Mouse (Mus musculus) layer of hippocampus, adult 2 months (tissue): ENCODE results near the gene Adamts13. TPM values are rescaled to one million over a fixed set of nuclear protein-coding genes. Genes with fewer than 3 reads are reported as not detected.

Source experiments
- DNase-seq, 2 experiments: peaks; one replicate each; pipeline ENCODE4 v3.0.0; 2022; ENCODE audit warnings: low spot score in 2 of 2
- H3K27ac ChIP-seq: fragments of 200-600 bp; 2 replicates; pipeline ENCODE4 v1.8.1; 2022
- H3K4me3 ChIP-seq: fragments of 200-600 bp; 2 replicates; pipeline ENCODE4 v1.8.1; 2022; ENCODE audit warnings: mild to moderate bottlenecking
- CTCF ChIP-seq: fragments of 200-600 bp; conservative IDR thresholded peaks from 2 replicates; pipeline ENCODE4 v1.8.1; 2022; ENCODE audit warnings: antibody characterized with exemption, mild to moderate bottlenecking, moderate library complexity
- total RNA-seq, 2 experiments: library from RNA; stranded (reverse); gene quantifications; 2 replicates each; pipeline ENCODE4 v1.2.3; 2021

Adamts13 gene
- total RNA-seq, 2 experiments from 2014 or later, result 0.90 to 1.1 TPM

- no peak for TF ChIP-seq CTCF
- no peak for DNase-seq
Measured at GRCm38 (mm10) chr2:26952866-26953265, 20.4 kb upstream of the Adamts13 start.

GRCm38 (mm10) chr2:26954735-26955395 is 18.4 kb upstream of the Adamts13 start:
- TF ChIP-seq CTCF, result no peak
- no peak for DNase-seq
- H3K27ac ChIP-seq, result no peak overlapping the region
- H3K4me3 ChIP-seq, result no peak overlapping the region

More at GRCm38 (mm10) chr2:26952866-26953265, 20.4 kb upstream of the Adamts13 start:
- no peak overlapping the region for H3K4me3 ChIP-seq
- no peak overlapping the region for H3K27ac ChIP-seq

- Histone ChIP-seq H3K4me3 (no peak overlapping the region), H3K27ac (no peak overlapping the region)
- TF ChIP-seq CTCF, result no peak
- no peak for DNase-seq
Measured at GRCm38 (mm10) chr2:26956811-26957487, 16.3 kb upstream of the Adamts13 start.

GRCm38 (mm10) chr2:26957488-26957859 is 15.7 kb upstream of the Adamts13 start:
- TF ChIP-seq CTCF, result no peak
- no peak for DNase-seq
- H3K4me3 ChIP-seq, result no peak overlapping the region
- H3K27ac ChIP-seq, result no peak overlapping the region

- no peak overlapping the region for H3K27ac ChIP-seq
- H3K4me3 ChIP-seq, result no peak overlapping the region
- DNase-seq, result no peak
- TF ChIP-seq CTCF, result peak; percentile 67
Measured at GRCm38 (mm10) chr2:26960756-26961155, 12.5 kb upstream of the Adamts13 start.

- peak; percentile 32 for TF ChIP-seq CTCF
Measured at GRCm38 (mm10) chr2:26963923-26964723, 9.1 kb upstream of the Adamts13 start, which contains the start of gene Rexo4. Gene Rexo4, minus strand, starts transcription at chr2:26964386.

GRCm38 (mm10) chr2:26964724-26965370 is 8.4 kb upstream of the Adamts13 start:
- DNase-seq, result peak in 1 of 2 experiments; percentile 13
- Histone ChIP-seq H3K27ac (peak overlapping the region; percentile 98), H3K4me3 (peak overlapping the region; percentile 72)
- no peak for TF ChIP-seq CTCF

More at GRCm38 (mm10) chr2:26963923-26964723, 9.1 kb upstream of the Adamts13 start, which contains the start of gene Rexo4:
- Histone ChIP-seq H3K4me3 (peak within 1 kb of the TSS; percentile 72), H3K27ac (peak within 1 kb of the TSS; percentile 98)
- DNase-seq, result peak; percentile 96

- no peak overlapping the region for H3K4me3 ChIP-seq
- TF ChIP-seq CTCF, result peak; percentile 49
- no peak overlapping the region for H3K27ac ChIP-seq
- DNase-seq, result no peak
Measured at GRCm38 (mm10) chr2:26967262-26967661, 6.0 kb upstream of the Adamts13 start.

- TF ChIP-seq CTCF, result no peak
- H3K27ac ChIP-seq, result no peak overlapping the region
- DNase-seq, result no peak
- H3K4me3 ChIP-seq, result no peak overlapping the region
Measured at GRCm38 (mm10) chr2:26973960-26974359, 744 bp downstream of the Adamts13 start.

GRCm38 (mm10) chr2:26980361-26980760 is 7.1 kb downstream of the Adamts13 start:
- H3K4me3 ChIP-seq, result no peak overlapping the region
- TF ChIP-seq CTCF, result no peak
- DNase-seq, result no peak
- no peak overlapping the region for H3K27ac ChIP-seq

GRCm38 (mm10) chr2:26984179-26984578 is 11.0 kb downstream of the Adamts13 start:
- Histone ChIP-seq H3K4me3 (no peak overlapping the region), H3K27ac (no peak overlapping the region)
- no peak for DNase-seq
- no peak for TF ChIP-seq CTCF

GRCm38 (mm10) chr2:26984640-26985039 is 11.4 kb downstream of the Adamts13 start:
- Histone ChIP-seq H3K27ac (no peak overlapping the region), H3K4me3 (no peak overlapping the region)
- no peak for DNase-seq
- TF ChIP-seq CTCF, result no peak

GRCm38 (mm10) chr2:26993936-26994335 is 20.7 kb downstream of the Adamts13 start:
- DNase-seq, result no peak
- Histone ChIP-seq H3K4me3 (no peak overlapping the region), H3K27ac (no peak overlapping the region)
- no peak for TF ChIP-seq CTCF
